Mouse (Mus musculus) gonadal fat pad, adult 2 months (tissue): ENCODE results near the gene Wnt16. TPM values are rescaled to one million over a fixed set of nuclear protein-coding genes. Genes with fewer than 3 reads are reported as not detected.

ENCODE experiments used
- DNase-seq: peaks from one replicate; pipeline ENCODE4 v3.0.0-alpha.2; 2012; ENCODE audit warnings: low read depth
- polyA plus RNA-seq: library from polyadenylated mRNA; depleted of rRNA; stranded (reverse); fragments of >200 nt; gene quantifications from 2 replicates; pipeline ENCODE4 v1.2.3, GENCODE M21; 2012; rRNA removed

Gene Wnt16
- polyA plus RNA-seq, 1 experiment, result 0.47 TPM

GRCm38 (mm10) chr6:22325364-22326072 lies 37.5 kb downstream of the Wnt16 start:
- no peak for DNase-seq

GRCm38 (mm10) chr6:22326289-22326688 lies 38.3 kb downstream of the Wnt16 start:
- DNase-seq, result no peak

GRCm38 (mm10) chr6:22327091-22327490 lies 39.1 kb downstream of the Wnt16 start:
- DNase-seq, result no peak

GRCm38 (mm10) chr6:22327931-22328330 lies 39.9 kb downstream of the Wnt16 start:
- DNase-seq, result no peak

GRCm38 (mm10) chr6:22330169-22330960 lies 42.3 kb downstream of the Wnt16 start:
- DNase-seq, result no peak

- no peak for DNase-seq
Observed at GRCm38 (mm10) chr6:22332548-22332947, 44.5 kb downstream of the Wnt16 start.

GRCm38 (mm10) chr6:22339763-22340542 lies 51.9 kb downstream of the Wnt16 start:
- DNase-seq, result no peak

- no peak for DNase-seq
Observed at GRCm38 (mm10) chr6:22340779-22341178, 52.8 kb downstream of the Wnt16 start.

GRCm38 (mm10) chr6:22343292-22343691 lies 55.3 kb downstream of the Wnt16 start:
- no peak for DNase-seq

- DNase-seq, result no peak
Observed at GRCm38 (mm10) chr6:22343706-22344105, 55.7 kb downstream of the Wnt16 start.

- DNase-seq, result no peak
Observed at GRCm38 (mm10) chr6:22344443-22344842, 56.4 kb downstream of the Wnt16 start.

- DNase-seq, result no peak
Observed at GRCm38 (mm10) chr6:22347132-22347902, 59.3 kb downstream of the Wnt16 start.

Other genes with a start within 250 kb of the Wnt16 start
- gene Fam3c, start 68.0 kb downstream of the Wnt16 start, polyA plus RNA-seq, result 14.7 and 30.5 TPM in 2 replicates